Mouse (Mus musculus): ENCODE data around the gene 9930021J03Rik.

DNA sequence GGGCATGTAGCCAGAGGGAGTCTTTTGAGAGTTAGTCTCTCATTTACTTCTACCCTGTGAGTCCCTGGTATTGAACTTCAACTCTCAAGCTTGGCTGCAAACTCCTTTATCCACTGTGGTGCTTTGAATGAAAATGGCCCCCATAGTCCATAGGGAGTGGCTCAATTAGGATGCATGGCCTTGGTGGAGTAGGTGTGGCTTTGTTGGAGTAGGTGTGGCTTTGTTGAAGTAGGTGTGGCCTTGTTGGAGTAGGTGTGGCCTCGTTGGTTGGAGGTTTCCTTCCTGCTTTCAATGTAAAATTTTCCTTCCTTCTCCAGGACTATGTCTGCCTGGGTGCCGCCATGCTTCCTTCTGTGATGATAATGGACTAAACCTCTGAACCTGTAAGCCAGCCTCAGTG is 25.1 kb upstream of the 9930021J03Rik start:
- TF ChIP-seq CTCF (conservative IDR thresholded peaks at IDR 0.05; ENCODE audit: low read length) (no peak), POU5F1 (IDR thresholded peaks at IDR 0.05; ENCODE audit: borderline replicate concordance, low read length) (no peak)
